ENCODE assay signal across 26 mouse cellular contexts in the genomic region with DNA sequence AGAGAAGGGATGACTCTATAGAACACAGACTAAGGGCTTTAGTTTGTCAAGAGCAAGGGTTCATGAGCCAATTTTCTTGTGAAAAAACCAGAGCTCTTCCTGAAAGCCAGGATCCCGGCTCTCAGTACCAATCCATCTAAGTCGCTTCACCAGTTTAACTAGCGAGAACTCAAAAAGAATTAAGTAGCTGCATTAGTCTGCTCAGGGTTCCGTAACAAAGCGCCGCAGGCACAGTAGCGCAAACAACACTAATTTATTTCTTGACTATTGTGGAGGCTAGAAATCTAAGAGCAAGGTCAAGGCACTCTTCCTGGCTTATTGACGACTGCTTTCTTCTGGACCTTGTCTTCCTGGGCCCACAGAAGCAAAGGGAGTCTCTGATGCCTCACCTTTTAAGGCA. TPM values are rescaled to one million over a fixed set of nuclear protein-coding genes. Genes with fewer than 3 reads are reported as not detected.
DNase-seq lines count a peak whose midpoint lies in the region; ATAC-seq and TF ChIP-seq lines count a peak whose summit lies in the region.
"Had no signal": no experiment of that assay in that cellular context is flagged by ENCODE, and none has a peak within 500 bp of the region (broad histone marks: within the 10 kb centered on the region; RNA-seq: fewer than 3 reads in every experiment).

No protein-coding gene starts in this region.

- H3K9me3 ChIP-seq in kidney, embryonic 14.5 days (ENCODE audit: control insufficient read depth, low read length) = no peaks in the 10 kb centered on the region
- no peaks in the 10 kb centered on the region for H3K9me3 ChIP-seq in midbrain, embryonic 14.5 days (ENCODE audit: control insufficient read depth, low read length)
- H3K9me3 ChIP-seq: limb, embryonic 13.5 days; lung, embryonic 15.5 days had no signal

- TF ChIP-seq POLR2A in myocyte (IDR thresholded peaks at IDR 0.05; ENCODE audit: insufficient read length, low read depth) = no peak

- no peaks in the 10 kb centered on the region for H3K27me3 ChIP-seq in kidney, embryonic 14.5 days (ENCODE audit: control insufficient read depth, insufficient read depth, low read length)
- no peaks in the 10 kb centered on the region for H3K27me3 ChIP-seq in myocyte (ENCODE audit: control insufficient read depth, insufficient read depth, insufficient read length)
- H3K27me3 ChIP-seq in midbrain, embryonic 14.5 days (ENCODE audit: control insufficient read depth, insufficient read depth, low read length) = no peaks in the 10 kb centered on the region
- H3K27me3 ChIP-seq: limb, embryonic 13.5 days; lung, embryonic 15.5 days had no signal

- H3K4me1 ChIP-seq in kidney, embryonic 14.5 days (ENCODE audit: control insufficient read depth, insufficient read depth, low read length) = no peaks in the 10 kb centered on the region
- no peaks in the 10 kb centered on the region for H3K4me1 ChIP-seq in midbrain, embryonic 14.5 days (ENCODE audit: control insufficient read depth, insufficient read depth, low read length)
- H3K4me1 ChIP-seq: limb, embryonic 13.5 days; lung, embryonic 15.5 days had no signal

- H3K27ac ChIP-seq in kidney, embryonic 14.5 days (ENCODE audit: low read depth, low read length) = no peak overlapping the region
- H3K27ac ChIP-seq in midbrain, embryonic 14.5 days (replicated peaks; ENCODE audit: low read depth, low read length) = no peak overlapping the region
- H3K27ac ChIP-seq: hindbrain, embryonic 14.5 days; limb, embryonic 13.5 days; lung, embryonic 15.5 days had no signal

- no peak overlapping the region for H3K4me2 ChIP-seq in kidney, embryonic 14.5 days (replicated peaks; ENCODE audit: low read depth, low read length)
- peak overlapping the region; percentile 5 for H3K4me2 ChIP-seq in myocyte (ENCODE audit: low read depth)
- no peak overlapping the region for H3K4me2 ChIP-seq in midbrain, embryonic 14.5 days (ENCODE audit: low read length)
- H3K4me2 ChIP-seq: heart, embryonic 11.5 days; hindbrain, embryonic 14.5 days; limb, embryonic 13.5 days; liver, embryonic 11.5 days; lung, embryonic 15.5 days; midbrain, embryonic 11.5 days had no signal

- H3K36me3 ChIP-seq in kidney, embryonic 14.5 days (ENCODE audit: control insufficient read depth, insufficient read depth, low read length) = no peaks in the 10 kb centered on the region
- no peaks in the 10 kb centered on the region for H3K36me3 ChIP-seq in myocyte (ENCODE audit: control insufficient read depth, insufficient read depth)
- H3K36me3 ChIP-seq in midbrain, embryonic 14.5 days (ENCODE audit: control insufficient read depth, insufficient read depth, low read length) = no peaks in the 10 kb centered on the region
- H3K36me3 ChIP-seq: limb, embryonic 13.5 days; lung, embryonic 15.5 days had no signal

- no peak for ATAC-seq in kidney, embryonic 14.5 days (ENCODE audit: low FRiP score, low TSS enrichment)
- ATAC-seq in midbrain, embryonic 14.5 days (ENCODE audit: low FRiP score, low TSS enrichment) = no peak
- ATAC-seq: forebrain, embryonic 14.5 days had no signal

- H3K4me3 ChIP-seq in kidney, embryonic 14.5 days (ENCODE audit: low read length) = no peak overlapping the region
- no peak overlapping the region for H3K4me3 ChIP-seq in myocyte
- no peak overlapping the region for H3K4me3 ChIP-seq in midbrain, embryonic 14.5 days (replicated peaks; ENCODE audit: low read depth, low read length)
- H3K4me3 ChIP-seq: limb, embryonic 13.5 days; lung, embryonic 15.5 days had no signal

- H3K79me2 ChIP-seq in myocyte (ENCODE audit: control insufficient read depth, insufficient read depth) = no peaks in the 10 kb centered on the region

- no peak overlapping the region for H3K9ac ChIP-seq in kidney, embryonic 14.5 days (ENCODE audit: low read depth, low read length)
- H3K9ac ChIP-seq in midbrain, embryonic 14.5 days (replicated peaks; ENCODE audit: low read length) = no peak overlapping the region
- H3K9ac ChIP-seq: hindbrain, embryonic 14.5 days; limb, embryonic 13.5 days; lung, embryonic 15.5 days had no signal

- WGBS in kidney, embryonic 14.5 days = 70% methylated on average over 8 of the region's 8 CpGs
- 89% methylated on average over 8 of the region's 8 CpGs for whole genome bisulfite sequencing in midbrain, embryonic 14.5 days

- no peak overlapping the region for H3ac ChIP-seq in myocyte (ENCODE audit: control insufficient read depth, insufficient read length)

- DNase-seq in kidney, adult 11 months = peak; percentile 60
- DNase-seq in kidney, adult 8-10 months = peak; percentile 29 to 55
- peak; percentile 29 for DNase-seq in kidney, postnatal 10 days
- no peak for DNase-seq in right cerebral cortex, postnatal 4 days
- DNase-seq in retina, postnatal 1 day = no peak
- DNase-seq in midbrain, embryonic 14.5 days = no peak
- DNase-seq: adrenal gland, postnatal 14 days; cerebellum, adult 11 months; cerebellum, adult 9-10 months; cerebellum, postnatal 36 days; gastrocnemius, postnatal 25 days; heart, adult 11 months; heart, postnatal 36 days; layer of hippocampus, adult 9-11 months; right cerebral cortex, postnatal 25 days; spleen, adult 18-20 months; thymus, postnatal 14 days had no signal

TF ChIP-seq in myocyte, 11 proteins besides CTCF, POLR2A, EP300 and RAD21:
- no peak for TF ChIP-seq TCF3 (IDR thresholded peaks at IDR 0.05; ENCODE audit: insufficient read length, low read depth)
- TF ChIP-seq REST (IDR thresholded peaks at IDR 0.05; ENCODE audit: insufficient read depth, insufficient read length) = no peak
- TF ChIP-seq TCF12 (IDR thresholded peaks at IDR 0.05; ENCODE audit: insufficient read depth, poor library complexity, severe bottlenecking) = no peak
- TF ChIP-seq SRF (IDR thresholded peaks at IDR 0.05; ENCODE audit: control insufficient read depth, insufficient read length, low read depth) = no peak
- TF ChIP-seq E2F4 (IDR thresholded peaks at IDR 0.05; ENCODE audit: insufficient read depth) = no peak
- no peak for TF ChIP-seq POLR2AphosphoS2 (IDR thresholded peaks at IDR 0.05; ENCODE audit: insufficient read length, low read depth)
- TF ChIP-seq USF1 (IDR thresholded peaks at IDR 0.05; ENCODE audit: low read depth) = no peak
- no peak for TF ChIP-seq MYOG (IDR thresholded peaks at IDR 0.05; ENCODE audit: control insufficient read depth in 1 of 3, insufficient read depth in 1 of 3, insufficient read length in 2 of 3, low read depth in 2 of 3)
- no peak for TF ChIP-seq MYOD1 (IDR thresholded peaks at IDR 0.05; ENCODE audit: control insufficient read depth in 1 of 3, insufficient read length in 2 of 3, low read depth in 2 of 3)
- TF ChIP-seq CEBPB (IDR thresholded peaks at IDR 0.05; ENCODE audit: insufficient read depth, poor library complexity, severe bottlenecking) = no peak
- TF ChIP-seq MAX (IDR thresholded peaks at IDR 0.05; ENCODE audit: low read depth) = no peak
TF ChIP-seq in myocyte: peak in this region for 0.

RNA-seq across cellular contexts. Expression of a gene that starts 14.2 kb away (rescaled TPM):
- 5.1 and 6.5 TPM in 2 replicates for polyA plus RNA-seq in kidney, embryonic 14.5 days (2014; fragmentation: Nextera tagmentation; extraction: Ambion mirVana)
- 3.0 TPM for polyA plus RNA-seq in myocyte (2012; fragmentation: generic; extraction: Trizol)
- polyA plus RNA-seq in midbrain, embryonic 14.5 days (2014; fragmentation: Nextera tagmentation; extraction: Ambion mirVana) = 60.1 and 62.0 TPM in 2 replicates

Comparison
In these comparisons a context has a peak if more than half of its experiments do, and no peak if none do; other contexts are left out.
1. DNase-seq: peak in kidney, adult 11 months (single experiment), kidney, adult 8-10 months (2 of 2) and kidney, postnatal 10 days (single experiment); none in right cerebral cortex, postnatal 4 days (single experiment), retina, postnatal 1 day (single experiment) and midbrain, embryonic 14.5 days (single experiment).